Mouse (Mus musculus) cortical plate, adult 2 months (tissue): Measurements from ENCODE around the gene Rtn4r.

Experiments used
- CTCF ChIP-seq: fragments of 200-500 bp; IDR thresholded peaks from 2 replicates; pipeline ENCODE4 v1.5.1; 2011; ENCODE audit warnings: mild to moderate bottlenecking, control low read depth, low read length; ENCODE audit not compliant: insufficient read depth; ENCODE audit errors: extremely low read depth
- POLR2A ChIP-seq: fragments of 200-500 bp; IDR thresholded peaks from 2 replicates; pipeline ENCODE4 v1.6.1; 2011; ENCODE audit warnings: mild to moderate bottlenecking, low read length, control low read depth; ENCODE audit not compliant: insufficient read depth; ENCODE audit errors: extremely low read depth

GRCm38 (mm10) chr16:18164642-18165238, 37.3 kb downstream of the Rtn4r start:
- no peak for TF ChIP-seq CTCF
- TF ChIP-seq POLR2A, result no peak
